In genomic region chrX:106920828-106921619, GRCm38 (mm10) we compare ENCODE assay signal across 8 mouse cellular contexts. TPM values are rescaled to one million over a fixed set of nuclear protein-coding genes. Genes with fewer than 3 reads are reported as not detected.
DNase-seq lines count a peak whose midpoint lies in the region; ATAC-seq and TF ChIP-seq lines count a peak whose summit lies in the region.

No protein-coding gene starts in this region.

- H3K27ac ChIP-seq in testis, adult 2 months (ENCODE audit: control insufficient read depth, insufficient read depth, low read depth, low read length): no peak overlapping the region
- H3K27ac ChIP-seq in liver, embryonic 12.5 days: no peak overlapping the region

- WGBS in liver, embryonic 12.5 days (ENCODE audit: insufficient replicate concordance): 14% methylated on average over 9 of the region's 9 CpGs

- H3K9me3 ChIP-seq in liver, embryonic 12.5 days (replicated peaks): no peaks in the 10 kb centered on the region

- no peak for ATAC-seq in CD4-positive, CD25-positive, alpha-beta regulatory T cell, adult 4 months
- no peak for ATAC-seq in liver, embryonic 12.5 days

- H3K27me3 ChIP-seq in testis, adult 2 months (ENCODE audit: control insufficient read depth, insufficient read depth, low read length): no peaks in the 10 kb centered on the region
- H3K27me3 ChIP-seq in liver, embryonic 12.5 days (replicated peaks): no peaks in the 10 kb centered on the region

- TF ChIP-seq POLR2A in testis, adult 2 months (IDR thresholded peaks at IDR 0.05; ENCODE audit: control insufficient read depth, low read depth, low read length): no peak

- H3K4me2 ChIP-seq in liver, embryonic 12.5 days: peak overlapping the region; percentile 54

- no peak for TF ChIP-seq CTCF in testis, adult 2 months (IDR thresholded peaks at IDR 0.05; ENCODE audit: control insufficient read depth, insufficient read depth, insufficient replicate concordance, low read depth, low read length)

- peak overlapping the region; percentile 29; the same call in 1 of the 2 replicates for H3K4me3 ChIP-seq in testis, adult 2 months (ENCODE audit: control insufficient read depth, low read depth, low read length)
- H3K4me3 ChIP-seq in liver, embryonic 12.5 days: peak overlapping the region; percentile 45

- 0 out of 2 replicates have a peak overlapping the region, but pooled peaks have one; percentile 17 for H3K9ac ChIP-seq in liver, embryonic 12.5 days

- no peaks in the 10 kb centered on the region for H3K4me1 ChIP-seq in testis, adult 2 months (ENCODE audit: control insufficient read depth, insufficient read depth, low read length)
- H3K4me1 ChIP-seq in liver, embryonic 12.5 days: no peaks in the 10 kb centered on the region

- peak; percentile 0 for DNase-seq in CD4-positive, CD25-positive, alpha-beta regulatory T cell, adult 2 months (ENCODE audit: low read depth, low spot score)
- DNase-seq in testis, postnatal 14 days (ENCODE audit: low spot score): no peak
- DNase-seq in yolk sac, embryonic 10.5 days (ENCODE audit: low spot score): no peak
- DNase-seq in adrenal gland, adult (ENCODE audit: inconsistent age in 2 of 2, low spot score in 1 of 2): no peak
- DNase-seq in adrenal gland, postnatal 4 days (ENCODE audit: low spot score in 2 of 2): no peak

- H3K36me3 ChIP-seq in testis, adult 2 months (ENCODE audit: control insufficient read depth, insufficient read depth, low read length): no peaks in the 10 kb centered on the region
- no peaks in the 10 kb centered on the region for H3K36me3 ChIP-seq in liver, embryonic 12.5 days

RNA-seq across cellular contexts. Expression of gene Lpar4, which starts 0.6 kb away (rescaled TPM):
- polyA plus RNA-seq in CD4-positive, CD25-positive, alpha-beta regulatory T cell, adult 4 months (2017; shearing (Covaris generic)): not detected
- 0.04 and 0.06 TPM in 2 replicates for polyA plus RNA-seq in testis, adult 2 months (2012; rRNA removed)
- polyA plus RNA-seq in liver, embryonic 12.5 days (2016; fragmentation: Nextera tagmentation; extraction: Ambion mirVana): 5.3 and 6.0 TPM in 2 replicates
- 1 to 10 TPM; 5.8 to 7.7 TPM for total RNA-seq in adrenal gland, postnatal 4 days (2021)
